Mouse (Mus musculus): ENCODE data around the gene Tmem222.

- TF ChIP-seq CTCF (IDR thresholded peaks at IDR 0.05; ENCODE audit: low read depth) (peak; percentile 33; the same call in 1 of the 2 replicates), EP300 (IDR thresholded peaks at IDR 0.05; ENCODE audit: low read depth) (no peak)
These were observed 42.2 kb downstream of the Tmem222 start for GRCm38 (mm10) chr4:133235415-133235814.
